Mouse (Mus musculus) effector memory CD4-positive, alpha-beta T cell, adult 7 months (primary cell): ENCODE measurements around the gene Diablo. TPM values are rescaled to one million over a fixed set of nuclear protein-coding genes. Genes with fewer than 3 reads are reported as not detected.

Experiments used
- polyA plus RNA-seq: library from polyadenylated mRNA; unstranded; fragments of 100-300 nt; shearing (Covaris generic); gene quantifications from one replicate; pipeline ENCODE4 v1.2.1, GENCODE M21; 2017

Gene Diablo
- polyA plus RNA-seq, result 69.4 TPM

DNA sequence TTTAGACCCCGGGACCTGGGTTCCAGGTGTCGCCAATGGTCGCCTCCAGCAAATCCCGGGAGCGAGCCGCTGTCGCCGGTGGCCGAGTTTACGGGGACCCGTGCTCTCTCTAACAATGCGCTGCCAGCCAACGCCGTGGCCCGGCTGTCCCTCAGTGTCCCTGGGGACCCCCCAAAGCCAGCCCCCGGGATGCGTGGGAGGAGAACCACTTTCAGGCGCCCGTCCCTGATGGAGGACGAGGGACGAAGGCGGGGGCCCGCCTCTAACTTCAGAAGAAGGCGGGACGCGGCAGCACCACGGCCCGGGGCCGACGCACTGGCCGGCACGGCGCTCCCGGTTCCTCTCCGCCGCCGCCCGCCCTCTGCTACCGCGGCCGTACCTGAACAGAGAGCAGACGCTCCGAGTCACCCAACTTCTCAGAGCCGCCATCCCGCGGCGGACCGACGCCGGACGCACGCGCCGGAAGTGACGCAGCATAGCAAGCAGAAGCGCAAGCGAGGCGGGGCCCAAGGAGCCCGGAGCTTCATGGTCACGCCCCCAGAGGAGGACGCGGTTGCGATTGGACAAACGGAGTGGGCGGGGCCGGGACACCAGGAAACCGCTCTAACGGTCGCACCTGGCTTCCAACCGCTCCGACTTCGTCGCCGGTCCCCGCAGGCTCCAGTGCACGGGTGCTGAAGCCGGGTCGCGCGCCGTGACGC is at the start of gene Diablo:
Gene Diablo (minus strand): TSS at position 485 of the 701 bp plus-strand sequence.

DNA sequence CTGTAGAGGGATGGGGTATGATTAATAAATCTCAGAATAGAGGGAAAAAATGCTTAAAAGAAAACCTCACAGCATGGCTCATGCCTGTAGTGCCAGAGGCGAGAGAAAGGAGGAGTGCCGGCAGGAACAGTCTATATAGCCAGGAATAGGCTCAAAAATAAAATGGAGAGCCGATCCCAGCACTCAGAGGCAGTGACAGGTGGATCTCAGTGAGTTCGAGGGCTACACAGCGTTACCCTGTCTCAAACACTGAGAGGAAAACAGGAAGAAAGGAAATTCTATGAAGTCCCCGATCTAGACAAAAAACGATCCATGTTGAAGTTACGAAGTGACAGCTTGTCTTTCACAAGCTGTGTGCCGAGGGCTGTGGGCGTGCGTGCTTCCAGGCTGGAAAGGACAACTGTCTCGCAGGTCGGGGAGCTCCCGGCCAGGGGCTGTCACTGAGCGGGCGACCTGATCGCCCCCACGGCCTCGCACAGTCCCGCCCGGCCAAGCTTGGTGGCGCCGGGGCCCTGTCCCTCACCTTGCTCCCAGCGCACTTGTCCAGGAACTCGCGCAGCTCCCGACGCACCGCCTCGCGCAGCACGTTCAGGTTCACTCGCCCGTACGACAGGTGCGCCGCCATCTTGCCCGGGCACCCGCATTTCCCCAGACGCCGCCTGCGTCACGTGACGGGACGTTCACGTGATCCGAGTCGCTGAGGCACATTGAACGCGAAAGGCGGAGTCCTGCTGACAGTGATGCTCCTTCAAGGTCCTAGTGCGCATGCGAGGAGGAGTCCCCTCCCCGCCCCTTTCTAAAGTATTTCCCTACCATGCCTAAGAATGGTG is 48.6 kb upstream of the Diablo start, which contains the start of gene Vps33a:
Gene Vps33a (minus strand): TSS at position 682 of the 830 bp plus-strand sequence.

DNA sequence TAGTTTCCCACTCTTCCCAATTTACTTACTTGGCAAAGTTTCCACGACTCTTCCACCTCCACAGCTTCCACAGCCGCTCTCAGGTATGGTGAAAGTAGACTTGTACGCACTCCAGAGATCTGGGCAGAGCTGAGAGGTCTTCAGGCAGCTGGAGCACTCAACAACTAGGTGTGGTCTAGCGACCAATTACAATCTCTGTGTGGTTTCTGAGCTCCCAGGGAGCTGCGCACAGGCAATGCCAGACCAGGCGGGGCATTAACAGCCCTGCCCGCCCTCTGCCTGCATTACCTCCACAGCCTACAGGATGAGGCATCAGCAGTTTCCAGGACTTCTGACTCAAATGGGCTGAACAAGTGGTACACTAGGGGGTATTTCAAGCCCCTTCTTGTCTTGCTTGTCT is 1.3 kb upstream of the Diablo start, which contains the start of gene Gm49027:
Gene Gm49027 (minus strand): TSS at position 208 of the 400 bp plus-strand sequence.

DNA sequence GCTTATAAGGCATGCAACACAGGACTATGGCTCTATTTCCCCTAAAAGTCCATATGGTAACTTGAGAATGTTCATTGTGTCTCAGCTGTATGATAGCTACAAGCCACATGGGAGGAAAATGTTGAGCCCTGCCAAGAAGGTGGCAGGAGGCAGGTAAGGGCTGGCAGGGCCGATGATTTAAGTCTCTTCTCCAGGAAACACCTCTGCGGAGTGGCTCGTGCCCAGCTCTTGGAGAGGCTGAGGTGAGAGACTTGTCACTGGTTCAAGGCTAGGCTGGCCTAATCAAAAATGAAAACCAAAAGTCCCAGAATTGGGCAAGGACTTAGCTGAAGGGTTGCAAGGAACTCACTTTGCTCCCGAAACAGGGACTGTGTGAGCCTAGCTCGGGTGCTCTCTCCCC is 13.8 kb downstream of the Diablo start, which contains the start of gene B3gnt4:
Gene B3gnt4 (plus strand): TSS at position 301 of the 400 bp plus-strand sequence.

DNA sequence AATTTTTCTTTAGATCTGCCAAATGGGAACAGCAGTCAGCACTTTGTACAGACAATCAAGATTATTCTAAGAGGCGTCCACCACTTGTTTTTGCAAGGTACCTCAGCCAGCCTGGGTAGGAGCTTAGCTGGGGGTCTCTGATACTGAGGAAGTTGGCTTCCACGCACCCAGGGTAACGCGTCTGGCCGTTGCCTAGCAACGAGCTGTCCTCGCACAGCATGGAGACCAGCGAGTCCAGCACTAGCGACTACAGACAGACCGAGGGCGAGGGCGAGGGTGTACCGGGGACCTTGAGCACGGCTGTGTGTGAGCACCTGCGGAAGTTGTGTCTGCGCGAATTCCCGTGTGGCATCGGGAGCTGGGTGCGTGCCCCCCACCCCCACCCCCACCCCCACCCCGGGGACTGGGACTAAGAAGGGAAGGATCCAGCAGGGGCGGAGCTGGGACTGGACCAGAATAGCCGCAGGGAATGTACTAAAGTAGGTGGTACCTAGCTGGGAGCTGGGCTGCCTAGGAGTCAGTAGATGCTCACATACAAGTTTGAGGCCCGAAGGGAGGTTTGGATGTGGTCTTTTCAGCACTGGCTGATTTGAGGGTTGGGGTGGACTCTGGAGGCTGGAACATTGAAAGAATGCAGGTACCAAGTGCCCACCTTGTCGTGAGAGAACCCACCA is 34.7 kb downstream of the Diablo start, which contains the start of the genes Lrrc43 and Il31:
Gene Lrrc43 (plus strand): TSS at position 194 of the 674 bp plus-strand sequence.
Gene Il31 (minus strand): TSS at position 378 of the 674 bp plus-strand sequence.

Other genes starting within 250 kb of the Diablo start
- gene Bcl7a, start 180.3 kb downstream of the Diablo start, polyA plus RNA-seq, result 4.1 TPM
- 59.2 TPM for gene Mlxip, start 129.4 kb downstream of the Diablo start, polyA plus RNA-seq
- gene Lrrc43, start 34.9 kb downstream of the Diablo start, polyA plus RNA-seq, result not detected
- not detected for gene Il31, start 34.7 kb downstream of the Diablo start, polyA plus RNA-seq
- gene B3gnt4, start 13.7 kb downstream of the Diablo start, polyA plus RNA-seq, result not detected
- gene Gm49027, start 1.3 kb upstream of the Diablo start, polyA plus RNA-seq, result 0.54 TPM
- gene Vps33a, start 48.9 kb upstream of the Diablo start, polyA plus RNA-seq, result 31.6 TPM
- 147 TPM for gene Clip1, start 160.4 kb upstream of the Diablo start, polyA plus RNA-seq
- gene Zcchc8, start 196.9 kb upstream of the Diablo start, polyA plus RNA-seq, result 65.1 TPM
- gene Rsrc2, start 225.2 kb upstream of the Diablo start, polyA plus RNA-seq, result 290 TPM
- 4.0 TPM for gene Kntc1, start 225.5 kb upstream of the Diablo start, polyA plus RNA-seq